ENCODE assay signal across 16 mouse cellular contexts in the genomic region with DNA sequence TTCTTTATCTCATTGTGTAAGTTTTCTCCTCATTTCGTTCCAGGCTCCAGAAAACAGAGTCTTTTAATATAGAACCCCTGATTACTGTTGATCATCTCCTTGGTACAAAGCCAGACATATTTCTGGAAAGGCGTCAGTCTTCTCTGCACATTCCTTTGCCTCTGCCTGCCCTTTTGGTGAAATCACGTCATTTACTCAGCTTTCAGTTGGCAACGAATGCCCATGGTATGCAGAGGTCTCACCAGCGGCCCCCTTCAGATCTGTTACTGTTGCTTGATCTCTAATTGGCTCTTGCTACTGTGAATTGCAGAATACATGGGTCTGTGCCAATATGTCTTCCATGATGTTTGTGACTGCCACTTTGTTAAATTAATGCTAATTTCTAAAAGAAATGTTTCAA.
"Had no signal": no experiment of that assay in that cellular context is flagged by ENCODE, and none has a peak within 500 bp of the region (broad histone marks: within the 10 kb centered on the region; RNA-seq: fewer than 3 reads in every experiment).

No protein-coding gene starts in this region.

- H3K27me3 ChIP-seq: liver, embryonic 15.5 days; megakaryocyte, embryonic 14.5 days; midbrain, embryonic 15.5 days; neural tube, embryonic 12.5 days had no signal

- H3K4me3 ChIP-seq: left cerebral cortex, adult 2 months; limb, embryonic 10.5 days; liver, embryonic 15.5 days; megakaryocyte, embryonic 14.5 days; midbrain, embryonic 15.5 days; neural tube, embryonic 12.5 days had no signal

- ATAC-seq: midbrain, embryonic 15.5 days had no signal

- H3K9me3 ChIP-seq: limb, embryonic 10.5 days; liver, embryonic 15.5 days; midbrain, embryonic 15.5 days; neural tube, embryonic 12.5 days had no signal

- DNase-seq: kidney, adult 18-20 months; kidney, postnatal 14 days; retina, postnatal 1 day; right cerebral cortex, postnatal 4 days; spleen, adult 18-20 months; thymus, adult 18-20 months; thymus, postnatal 14 days had no signal

- H3K4me1 ChIP-seq: limb, embryonic 10.5 days; liver, embryonic 15.5 days; megakaryocyte, embryonic 14.5 days; midbrain, embryonic 15.5 days; neural tube, embryonic 12.5 days had no signal

- H3K27ac ChIP-seq: left cerebral cortex, adult 2 months; limb, embryonic 10.5 days; liver, embryonic 15.5 days; macrophage; midbrain, embryonic 15.5 days; neural tube, embryonic 12.5 days had no signal

- H3K36me3 ChIP-seq: limb, embryonic 10.5 days; liver, embryonic 15.5 days; midbrain, embryonic 15.5 days; neural tube, embryonic 12.5 days had no signal

- H3K4me2 ChIP-seq: liver, embryonic 11.5 days; liver, embryonic 15.5 days; midbrain, embryonic 11.5 days; midbrain, embryonic 15.5 days; neural tube, embryonic 12.5 days had no signal

- H3K9ac ChIP-seq: liver, embryonic 15.5 days; midbrain, embryonic 15.5 days; neural tube, embryonic 12.5 days had no signal
